Mouse (Mus musculus): ENCODE measurements around the gene Fam222a. TPM values are rescaled to one million over a fixed set of nuclear protein-coding genes. Genes with fewer than 3 reads are reported as not detected.

Fam222a gene
- polyA plus RNA-seq, 1 experiment from 2014 or later, result 5.3 TPM

- Histone ChIP-seq H3K9me3 (replicated peaks; ENCODE audit: control insufficient read depth, low read length, poor library complexity, severe bottlenecking) (no peaks in the 10 kb centered on the region), H3K27ac (ENCODE audit: low read length) (no peak overlapping the region), H3K9ac (ENCODE audit: low read depth, low read length) (no peak overlapping the region), H3K4me3 (ENCODE audit: low read depth, low read length) (no peak overlapping the region), H3K4me1 (ENCODE audit: control insufficient read depth, insufficient read depth, low read length) (no peaks in the 10 kb centered on the region), H3K4me2 (ENCODE audit: low read length) (no peak overlapping the region), H3K36me3 (ENCODE audit: control insufficient read depth, insufficient read depth, low read length) (no peaks in the 10 kb centered on the region), H3K27me3 (ENCODE audit: control insufficient read depth, insufficient read depth, low read depth, low read length) (no peaks in the 10 kb centered on the region)
- 82% methylated on average over 12 of the region's 12 CpGs for WGBS
- ATAC-seq, result no peak
These were observed 50.0 kb downstream of the Fam222a start for GRCm38 (mm10) chr5:114617809-114618208.

- H3K9ac ChIP-seq (ENCODE audit: low read depth, low read length), result no peak overlapping the region
- no peaks in the 10 kb centered on the region for H3K4me1 ChIP-seq (ENCODE audit: control insufficient read depth, insufficient read depth, low read length)
- H3K27ac ChIP-seq (ENCODE audit: low read length), result no peak overlapping the region
- no peaks in the 10 kb centered on the region for H3K9me3 ChIP-seq (replicated peaks; ENCODE audit: control insufficient read depth, low read length, poor library complexity, severe bottlenecking)
- H3K27me3 ChIP-seq (ENCODE audit: control insufficient read depth, insufficient read depth, low read depth, low read length), result no peaks in the 10 kb centered on the region
- 32% methylated on average over 8 of the region's 8 CpGs for WGBS
- no peak overlapping the region for H3K4me2 ChIP-seq (ENCODE audit: low read length)
- H3K4me3 ChIP-seq (ENCODE audit: low read depth, low read length), result no peak overlapping the region
- H3K36me3 ChIP-seq (ENCODE audit: control insufficient read depth, insufficient read depth, low read length), result no peaks in the 10 kb centered on the region
- ATAC-seq, result no peak
These were observed 51.0 kb downstream of the Fam222a start for GRCm38 (mm10) chr5:114618851-114619250.

GRCm38 (mm10) chr5:114620305-114620704 is 52.5 kb downstream of the Fam222a start:
- no peaks in the 10 kb centered on the region for H3K4me1 ChIP-seq (ENCODE audit: control insufficient read depth, insufficient read depth, low read length)
- H3K4me2 ChIP-seq (ENCODE audit: low read length), result no peak overlapping the region
- no peak overlapping the region for H3K27ac ChIP-seq (ENCODE audit: low read length)
- 48% methylated on average over 6 of the region's 6 CpGs for WGBS
- no peak for ATAC-seq
- no peaks in the 10 kb centered on the region for H3K9me3 ChIP-seq (replicated peaks; ENCODE audit: control insufficient read depth, low read length, poor library complexity, severe bottlenecking)
- H3K9ac ChIP-seq (ENCODE audit: low read depth, low read length), result no peak overlapping the region
- H3K4me3 ChIP-seq (ENCODE audit: low read depth, low read length), result no peak overlapping the region
- H3K36me3 ChIP-seq (ENCODE audit: control insufficient read depth, insufficient read depth, low read length), result no peaks in the 10 kb centered on the region
- no peaks in the 10 kb centered on the region for H3K27me3 ChIP-seq (ENCODE audit: control insufficient read depth, insufficient read depth, low read depth, low read length)

GRCm38 (mm10) chr5:114625590-114625989 is 57.8 kb downstream of the Fam222a start:
- Histone ChIP-seq H3K4me3 (ENCODE audit: low read depth, low read length) (no peak overlapping the region), H3K9ac (ENCODE audit: low read depth, low read length) (no peak overlapping the region), H3K27ac (ENCODE audit: low read length) (no peak overlapping the region), H3K27me3 (ENCODE audit: control insufficient read depth, insufficient read depth, low read depth, low read length) (no peaks in the 10 kb centered on the region), H3K36me3 (ENCODE audit: control insufficient read depth, insufficient read depth, low read length) (no peaks in the 10 kb centered on the region), H3K4me1 (ENCODE audit: control insufficient read depth, insufficient read depth, low read length) (no peaks in the 10 kb centered on the region), H3K4me2 (ENCODE audit: low read length) (no peak overlapping the region), H3K9me3 (replicated peaks; ENCODE audit: control insufficient read depth, low read length, poor library complexity, severe bottlenecking) (no peaks in the 10 kb centered on the region)
- WGBS, result 22% methylated on average over 3 of the region's 3 CpGs
- no peak for ATAC-seq

- Histone ChIP-seq H3K27ac (ENCODE audit: low read length) (no peak overlapping the region), H3K9ac (ENCODE audit: low read depth, low read length) (no peak overlapping the region), H3K4me2 (ENCODE audit: low read length) (no peak overlapping the region), H3K36me3 (ENCODE audit: control insufficient read depth, insufficient read depth, low read length) (no peaks in the 10 kb centered on the region), H3K9me3 (replicated peaks; ENCODE audit: control insufficient read depth, low read length, poor library complexity, severe bottlenecking) (no peaks in the 10 kb centered on the region), H3K4me3 (ENCODE audit: low read depth, low read length) (no peak overlapping the region), H3K4me1 (ENCODE audit: control insufficient read depth, insufficient read depth, low read length) (no peaks in the 10 kb centered on the region), H3K27me3 (ENCODE audit: control insufficient read depth, insufficient read depth, low read depth, low read length) (no peaks in the 10 kb centered on the region)
- WGBS, result 53% methylated on average over 2 of the region's 2 CpGs
- ATAC-seq, result no peak
These were observed 63.5 kb downstream of the Fam222a start for GRCm38 (mm10) chr5:114631336-114631735.

- no peak for ATAC-seq
- H3K4me1 ChIP-seq (ENCODE audit: control insufficient read depth, insufficient read depth, low read length), result 0 out of 2 replicates have a peak, but pooled peaks cover 3% of the 10 kb centered on the region
- H3K4me3 ChIP-seq (ENCODE audit: low read depth, low read length), result no peak overlapping the region
- H3K27me3 ChIP-seq (ENCODE audit: control insufficient read depth, insufficient read depth, low read depth, low read length), result peaks cover 3% of the 10 kb centered on the region; the same call in 1 of the 2 replicates
- no peaks in the 10 kb centered on the region for H3K36me3 ChIP-seq (ENCODE audit: control insufficient read depth, insufficient read depth, low read length)
- no peak overlapping the region for H3K4me2 ChIP-seq (ENCODE audit: low read length)
- no peak overlapping the region for H3K9ac ChIP-seq (ENCODE audit: low read depth, low read length)
- no peak overlapping the region for H3K27ac ChIP-seq (ENCODE audit: low read length)
- H3K9me3 ChIP-seq (replicated peaks; ENCODE audit: control insufficient read depth, low read length, poor library complexity, severe bottlenecking), result no peaks in the 10 kb centered on the region
- 76% methylated on average over 25 of the region's 25 CpGs for WGBS
These were observed 68.3 kb downstream of the Fam222a start for GRCm38 (mm10) chr5:114636091-114636490.

- H3K9me3 ChIP-seq (replicated peaks; ENCODE audit: control insufficient read depth, low read length, poor library complexity, severe bottlenecking), result no peaks in the 10 kb centered on the region
- peak; percentile 82 for ATAC-seq
- peaks cover 3% of the 10 kb centered on the region; the same call in 1 of the 2 replicates for H3K27me3 ChIP-seq (ENCODE audit: control insufficient read depth, insufficient read depth, low read depth, low read length)
- peak overlapping the region; percentile 59; the same call in 1 of the 2 replicates for H3K9ac ChIP-seq (ENCODE audit: low read depth, low read length)
- no peaks in the 10 kb centered on the region for H3K36me3 ChIP-seq (ENCODE audit: control insufficient read depth, insufficient read depth, low read length)
- 14% methylated on average over 22 of the region's 22 CpGs for WGBS
- peak overlapping the region; percentile 27; the same call in 1 of the 2 replicates for H3K4me3 ChIP-seq (ENCODE audit: low read depth, low read length)
- H3K27ac ChIP-seq (ENCODE audit: low read length), result no peak overlapping the region
- peak overlapping the region; percentile 52 for H3K4me2 ChIP-seq (ENCODE audit: low read length)
- H3K4me1 ChIP-seq (ENCODE audit: control insufficient read depth, insufficient read depth, low read length), result 0 out of 2 replicates have a peak, but pooled peaks cover 3% of the 10 kb centered on the region
These were observed 71.2 kb downstream of the Fam222a start for GRCm38 (mm10) chr5:114638769-114639644.

GRCm38 (mm10) chr5:114639645-114639957 is 71.8 kb downstream of the Fam222a start:
- peak overlapping the region; percentile 52 for H3K4me2 ChIP-seq (ENCODE audit: low read length)
- H3K4me1 ChIP-seq (ENCODE audit: control insufficient read depth, insufficient read depth, low read length), result 0 out of 2 replicates have a peak, but pooled peaks cover 3% of the 10 kb centered on the region
- H3K27ac ChIP-seq (ENCODE audit: low read length), result no peak overlapping the region
- H3K4me3 ChIP-seq (ENCODE audit: low read depth, low read length), result peak overlapping the region; percentile 27; the same call in 1 of the 2 replicates
- 23% methylated on average over 7 of the region's 7 CpGs for WGBS
- H3K9ac ChIP-seq (ENCODE audit: low read depth, low read length), result no peak overlapping the region
- H3K27me3 ChIP-seq (ENCODE audit: control insufficient read depth, insufficient read depth, low read depth, low read length), result peaks cover 3% of the 10 kb centered on the region; the same call in 1 of the 2 replicates
- no peaks in the 10 kb centered on the region for H3K9me3 ChIP-seq (replicated peaks; ENCODE audit: control insufficient read depth, low read length, poor library complexity, severe bottlenecking)
- no peaks in the 10 kb centered on the region for H3K36me3 ChIP-seq (ENCODE audit: control insufficient read depth, insufficient read depth, low read length)
- ATAC-seq, result peak; percentile 46; the same call in 1 of the 2 replicates

- ATAC-seq, result no peak
- Histone ChIP-seq H3K9ac (ENCODE audit: low read depth, low read length) (no peak overlapping the region), H3K4me3 (ENCODE audit: low read depth, low read length) (no peak overlapping the region), H3K36me3 (ENCODE audit: control insufficient read depth, insufficient read depth, low read length) (no peaks in the 10 kb centered on the region), H3K9me3 (replicated peaks; ENCODE audit: control insufficient read depth, low read length, poor library complexity, severe bottlenecking) (no peaks in the 10 kb centered on the region), H3K4me1 (ENCODE audit: control insufficient read depth, insufficient read depth, low read length) (0 out of 2 replicates have a peak, but pooled peaks cover 3% of the 10 kb centered on the region), H3K4me2 (ENCODE audit: low read length) (no peak overlapping the region), H3K27ac (ENCODE audit: low read length) (no peak overlapping the region), H3K27me3 (ENCODE audit: control insufficient read depth, insufficient read depth, low read depth, low read length) (peaks cover 3% of the 10 kb centered on the region; the same call in 1 of the 2 replicates)
- 83% methylated on average over 10 of the region's 10 CpGs for WGBS
These were observed 73.0 kb downstream of the Fam222a start for GRCm38 (mm10) chr5:114640809-114641208.

Data from midbrain, embryonic 16.5 days (tissue).